In the genomic region with DNA sequence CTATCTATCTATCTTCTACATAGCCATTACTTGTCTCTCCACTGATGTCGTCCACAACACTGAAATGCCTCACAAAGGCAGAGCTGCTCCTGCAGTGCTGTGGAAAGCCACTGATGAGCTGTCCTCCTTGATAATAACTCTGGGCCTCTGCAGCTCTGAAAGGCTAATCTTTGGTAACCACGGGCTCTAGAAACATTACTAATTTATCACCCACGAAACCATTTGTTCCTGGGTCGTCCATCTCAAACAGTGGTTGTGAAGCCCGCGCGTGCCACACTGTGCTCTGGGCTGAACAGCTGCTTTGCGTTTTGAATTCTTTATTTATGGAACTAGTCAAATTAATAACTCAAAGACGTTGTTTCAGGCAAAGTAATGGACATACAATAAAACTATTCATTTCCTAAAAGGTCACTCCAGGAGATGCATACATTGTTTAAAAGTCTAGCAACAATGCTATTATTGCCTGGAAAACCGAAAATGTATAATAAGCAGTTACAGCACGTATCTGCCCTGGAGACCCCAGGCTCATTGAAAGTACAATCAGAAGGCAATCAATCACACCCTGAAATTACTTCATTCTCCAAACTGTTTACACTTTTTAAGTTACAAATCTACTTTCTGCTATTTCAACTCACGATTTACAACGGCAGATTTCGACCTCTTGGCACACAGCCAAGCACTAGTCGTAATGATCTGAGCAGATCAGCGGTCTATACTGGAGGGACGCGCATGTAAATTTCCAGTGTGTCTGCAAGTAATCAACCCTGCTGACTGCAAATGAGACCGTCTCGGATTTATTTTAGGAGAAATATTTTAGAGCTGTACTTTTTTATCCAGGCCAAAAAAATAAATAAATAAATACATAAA, we compare ENCODE assay signal across 8 mouse cellular contexts.
DNase-seq lines count a peak whose midpoint lies in the region; ATAC-seq lines count a peak whose summit lies in the region.

No protein-coding gene starts in this region.

- H3K4me2 ChIP-seq in heart, embryonic 13.5 days, result peak overlapping the region; percentile 45
- peak overlapping the region; percentile 43 for H3K4me2 ChIP-seq in embryonic facial prominence, embryonic 13.5 days
- H3K4me2 ChIP-seq in kidney, embryonic 15.5 days, result peak overlapping the region; percentile 37

- H3K4me3 ChIP-seq in heart, embryonic 13.5 days, result no peak overlapping the region
- H3K4me3 ChIP-seq in heart, embryonic 10.5 days, result no peak overlapping the region
- no peak overlapping the region for H3K4me3 ChIP-seq in embryonic facial prominence, embryonic 13.5 days
- no peak overlapping the region for H3K4me3 ChIP-seq in kidney, embryonic 15.5 days (replicated peaks)

- ATAC-seq in heart, embryonic 13.5 days (ENCODE audit: extremely low read depth, insufficient number of reproducible peaks, low FRiP score, low TSS enrichment), result no peak
- no peak for ATAC-seq in embryonic facial prominence, embryonic 13.5 days (ENCODE audit: insufficient number of reproducible peaks, insufficient read depth, low FRiP score, low TSS enrichment, low read depth)
- no peak for ATAC-seq in kidney, embryonic 15.5 days (replicated peaks; ENCODE audit: low FRiP score)

- H3K9me3 ChIP-seq in heart, embryonic 13.5 days, result no peaks in the 10 kb centered on the region
- H3K9me3 ChIP-seq in heart, embryonic 10.5 days, result no peaks in the 10 kb centered on the region
- H3K9me3 ChIP-seq in embryonic facial prominence, embryonic 13.5 days, result no peaks in the 10 kb centered on the region
- H3K9me3 ChIP-seq in kidney, embryonic 15.5 days (replicated peaks), result no peaks in the 10 kb centered on the region

- no peak overlapping the region for H3K9ac ChIP-seq in heart, embryonic 13.5 days
- H3K9ac ChIP-seq in embryonic facial prominence, embryonic 13.5 days, result no peak overlapping the region
- no peak overlapping the region for H3K9ac ChIP-seq in kidney, embryonic 15.5 days

- H3K27ac ChIP-seq in heart, embryonic 13.5 days (replicated peaks), result no peak overlapping the region
- H3K27ac ChIP-seq in heart, embryonic 10.5 days, result no peak overlapping the region
- peak overlapping the region; percentile 12; the same call in 1 of the 2 replicates for H3K27ac ChIP-seq in embryonic facial prominence, embryonic 13.5 days
- H3K27ac ChIP-seq in kidney, embryonic 15.5 days, result peak overlapping the region; percentile 18; the same call in 1 of the 2 replicates

- peaks cover 32% of the 10 kb centered on the region for H3K4me1 ChIP-seq in heart, embryonic 13.5 days
- peaks cover 17% of the 10 kb centered on the region; the same call in 1 of the 2 replicates for H3K4me1 ChIP-seq in heart, embryonic 10.5 days
- H3K4me1 ChIP-seq in embryonic facial prominence, embryonic 13.5 days, result peaks cover 32% of the 10 kb centered on the region
- H3K4me1 ChIP-seq in kidney, embryonic 15.5 days, result peaks cover 41% of the 10 kb centered on the region

- no peak for DNase-seq in heart, embryonic 10.5 days (ENCODE audit: low spot score)
- peak; percentile 63 for DNase-seq in adrenal gland, postnatal 10 days
- peak; percentile 50 for DNase-seq in neural tube, embryonic 10.5 days (ENCODE audit: extremely low spot score, low spot score)
- DNase-seq in ovary, adult 18-20 months (ENCODE audit: low spot score), result no peak
- DNase-seq in left cerebral cortex, adult 8-10 months (ENCODE audit: low spot score in 2 of 2), result no peak

- 50% methylated on average over 20 of the region's 20 CpGs for WGBS in heart, embryonic 13.5 days
- WGBS in heart, embryonic 10.5 days, result 68% methylated on average over 20 of the region's 20 CpGs
- WGBS in embryonic facial prominence, embryonic 13.5 days, result 21% methylated on average over 20 of the region's 20 CpGs
- WGBS in kidney, embryonic 15.5 days, result 17% methylated on average over 20 of the region's 20 CpGs

- H3K27me3 ChIP-seq in heart, embryonic 13.5 days (replicated peaks), result no peaks in the 10 kb centered on the region
- H3K27me3 ChIP-seq in heart, embryonic 10.5 days (ENCODE audit: insufficient read depth, poor library complexity, severe bottlenecking), result no peaks in the 10 kb centered on the region
- H3K27me3 ChIP-seq in embryonic facial prominence, embryonic 13.5 days, result no peaks in the 10 kb centered on the region
- no peaks in the 10 kb centered on the region for H3K27me3 ChIP-seq in kidney, embryonic 15.5 days

- peaks cover 7% of the 10 kb centered on the region for H3K36me3 ChIP-seq in heart, embryonic 13.5 days
- no peaks in the 10 kb centered on the region for H3K36me3 ChIP-seq in heart, embryonic 10.5 days
- peaks cover 20% of the 10 kb centered on the region for H3K36me3 ChIP-seq in embryonic facial prominence, embryonic 13.5 days
- H3K36me3 ChIP-seq in kidney, embryonic 15.5 days, result peaks cover 9% of the 10 kb centered on the region; the same call in 1 of the 2 replicates

Comparison
In these comparisons a context has a peak if more than half of its experiments do, and no peak if none do; other contexts are left out.
1. H3K27ac ChIP-seq: peak in embryonic facial prominence, embryonic 13.5 days (single experiment) and kidney, embryonic 15.5 days (single experiment); none in heart, embryonic 13.5 days (single experiment) and heart, embryonic 10.5 days (single experiment).
2. DNase-seq: peak in adrenal gland, postnatal 10 days (single experiment) and neural tube, embryonic 10.5 days (single experiment); none in heart, embryonic 10.5 days (single experiment), ovary, adult 18-20 months (single experiment) and left cerebral cortex, adult 8-10 months (0 of 2).
3. Peak in every context shown above with its lines, with median percentiles within 50 percentile points of each other: H3K4me2 ChIP-seq.